Mouse (Mus musculus): ENCODE data around the gene Hcrtr1. TPM values are rescaled to one million over a fixed set of nuclear protein-coding genes. Genes with fewer than 3 reads are reported as not detected.
A peak's percentile ranks its signal among the peaks of the same experiment; 100 is the strongest.

The Hcrtr1 gene
- polyA plus RNA-seq, 1 experiment = 0.82 TPM

DNA sequence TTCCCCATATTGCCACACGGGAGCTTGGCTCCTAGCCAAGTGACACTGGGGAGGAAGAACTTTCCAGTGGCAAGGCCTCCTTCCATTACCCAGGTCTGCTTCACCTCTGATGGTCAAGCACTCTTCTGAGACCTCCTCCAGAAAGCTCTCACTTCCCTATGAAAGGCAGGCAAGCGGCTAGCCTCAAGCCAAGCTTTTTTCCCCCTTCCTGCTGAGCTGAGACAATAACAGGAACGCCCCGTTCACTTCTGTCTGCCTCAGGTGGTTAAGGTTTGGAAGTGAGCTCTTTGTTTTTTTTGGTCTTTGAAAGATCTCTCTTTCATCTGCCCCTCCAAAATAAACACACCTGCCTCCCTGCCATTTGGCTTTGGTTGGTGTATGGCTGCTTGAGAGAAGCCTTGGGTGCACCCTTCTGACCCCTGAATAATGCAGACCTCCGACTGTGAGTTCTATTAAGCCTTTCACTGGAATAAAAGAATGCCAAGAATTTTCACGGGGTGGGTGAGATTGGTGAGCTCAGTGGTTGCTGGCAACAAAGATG, 37.0 kb downstream of the Hcrtr1 start, which contains the start of gene Pef1:
TSS of gene Pef1 (plus strand) at position 448 of the 541 bp plus-strand sequence.
- H3K9ac ChIP-seq (ENCODE audit: low read depth, poor library complexity, severe bottlenecking) = no peak within 1 kb of the TSS
- no peak within 1 kb of the TSS for H3K4me3 ChIP-seq (ENCODE audit: low read depth, low read length)
- peaks cover 4% of the 10 kb centered on the region; the same call in 1 of the 2 replicates for H3K27me3 ChIP-seq (ENCODE audit: control insufficient read depth, insufficient read depth, low read length, poor library complexity, severe bottlenecking)
- no peak within 1 kb of the TSS; the same call in 1 of the 2 replicates for H3K27ac ChIP-seq (ENCODE audit: insufficient read depth, low read length)
- H3K4me1 ChIP-seq (ENCODE audit: control insufficient read depth, insufficient read depth, low read length) = peaks cover 5% of the 10 kb centered on the region
- no peaks in the 10 kb centered on the region for H3K36me3 ChIP-seq (ENCODE audit: control insufficient read depth, insufficient read depth, low read length, poor library complexity, severe bottlenecking)
- TF ChIP-seq POLR2A (IDR thresholded peaks at IDR 0.05; ENCODE audit: insufficient read depth, low read length) = no peak
- no peak for TF ChIP-seq CTCF (IDR thresholded peaks at IDR 0.05; ENCODE audit: low read depth, low read length)
- TF ChIP-seq EP300 (IDR thresholded peaks at IDR 0.05; ENCODE audit: insufficient read depth, low read depth, low read length) = peak; percentile 84
- 0 out of 2 replicates have a peak, but pooled peaks cover 2% of the 10 kb centered on the region for H3K9me3 ChIP-seq (replicated peaks; ENCODE audit: control insufficient read depth, insufficient read depth, low read length, poor library complexity, severe bottlenecking)

DNA sequence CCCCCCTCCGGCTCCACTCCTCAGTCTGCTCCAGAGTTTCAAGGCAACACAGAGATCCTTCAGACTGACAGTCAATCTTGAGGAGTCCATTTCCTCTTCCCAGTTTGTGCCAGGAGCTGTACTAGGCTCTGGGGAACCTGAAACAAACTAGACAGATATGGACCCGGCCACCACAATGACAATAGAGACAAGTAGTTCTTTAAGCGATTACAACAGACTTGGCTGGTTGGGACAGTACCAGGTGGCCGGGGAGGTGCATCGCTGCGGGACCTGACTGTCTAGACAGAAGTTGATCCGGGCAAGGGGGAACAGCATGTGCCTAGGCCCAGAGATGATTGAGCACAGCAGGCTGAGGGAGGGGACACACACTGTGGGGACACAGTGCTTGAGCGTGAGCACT, 38.0 kb downstream of the Hcrtr1 start:
- H3K27ac ChIP-seq (ENCODE audit: insufficient read depth, low read length) = no peak overlapping the region
- H3K27me3 ChIP-seq (ENCODE audit: control insufficient read depth, insufficient read depth, low read length, poor library complexity, severe bottlenecking) = peaks cover 4% of the 10 kb centered on the region; the same call in 1 of the 2 replicates
- 0 out of 2 replicates have a peak, but pooled peaks cover 2% of the 10 kb centered on the region for H3K9me3 ChIP-seq (replicated peaks; ENCODE audit: control insufficient read depth, insufficient read depth, low read length, poor library complexity, severe bottlenecking)
- TF ChIP-seq POLR2A (IDR thresholded peaks at IDR 0.05; ENCODE audit: insufficient read depth, low read length) = no peak
- TF ChIP-seq CTCF (IDR thresholded peaks at IDR 0.05; ENCODE audit: low read depth, low read length) = no peak
- no peak overlapping the region for H3K9ac ChIP-seq (ENCODE audit: low read depth, poor library complexity, severe bottlenecking)
- H3K4me1 ChIP-seq (ENCODE audit: control insufficient read depth, insufficient read depth, low read length) = peaks cover 5% of the 10 kb centered on the region
- no peaks in the 10 kb centered on the region for H3K36me3 ChIP-seq (ENCODE audit: control insufficient read depth, insufficient read depth, low read length, poor library complexity, severe bottlenecking)
- H3K4me3 ChIP-seq (ENCODE audit: low read depth, low read length) = no peak overlapping the region

DNA sequence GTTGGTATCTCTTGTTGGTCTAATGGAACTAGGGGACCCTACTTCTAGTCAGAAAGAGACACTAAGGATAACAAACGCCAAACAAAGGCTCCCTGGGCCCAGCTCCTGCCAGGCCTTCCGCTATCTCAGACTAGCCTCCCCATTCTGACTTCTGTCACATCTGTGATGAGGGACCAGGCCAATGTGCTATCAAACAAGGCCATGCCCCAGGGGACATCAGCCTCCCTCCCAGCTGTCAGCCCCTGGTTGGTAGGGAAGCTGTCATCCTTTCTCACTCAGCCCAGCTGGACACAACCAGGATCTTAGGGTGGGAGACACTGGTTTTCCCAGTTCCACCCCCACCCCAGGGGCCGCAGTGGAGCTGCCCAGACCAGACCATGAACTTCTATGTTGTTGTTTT, 44.0 kb downstream of the Hcrtr1 start:
- Histone ChIP-seq H3K4me1 (ENCODE audit: control insufficient read depth, insufficient read depth, low read length) (no peaks in the 10 kb centered on the region), H3K27ac (ENCODE audit: insufficient read depth, low read length) (no peak overlapping the region), H3K36me3 (ENCODE audit: control insufficient read depth, insufficient read depth, low read length, poor library complexity, severe bottlenecking) (no peaks in the 10 kb centered on the region), H3K9ac (ENCODE audit: low read depth, poor library complexity, severe bottlenecking) (no peak overlapping the region), H3K9me3 (replicated peaks; ENCODE audit: control insufficient read depth, insufficient read depth, low read length, poor library complexity, severe bottlenecking) (no peaks in the 10 kb centered on the region), H3K4me3 (ENCODE audit: low read depth, low read length) (no peak overlapping the region), H3K27me3 (ENCODE audit: control insufficient read depth, insufficient read depth, low read length, poor library complexity, severe bottlenecking) (peaks cover 3% of the 10 kb centered on the region)
- TF ChIP-seq CTCF (IDR thresholded peaks at IDR 0.05; ENCODE audit: low read depth, low read length) (no peak), POLR2A (IDR thresholded peaks at IDR 0.05; ENCODE audit: insufficient read depth, low read length) (no peak), EP300 (IDR thresholded peaks at IDR 0.05; ENCODE audit: insufficient read depth, low read depth, low read length) (no peak)

DNA sequence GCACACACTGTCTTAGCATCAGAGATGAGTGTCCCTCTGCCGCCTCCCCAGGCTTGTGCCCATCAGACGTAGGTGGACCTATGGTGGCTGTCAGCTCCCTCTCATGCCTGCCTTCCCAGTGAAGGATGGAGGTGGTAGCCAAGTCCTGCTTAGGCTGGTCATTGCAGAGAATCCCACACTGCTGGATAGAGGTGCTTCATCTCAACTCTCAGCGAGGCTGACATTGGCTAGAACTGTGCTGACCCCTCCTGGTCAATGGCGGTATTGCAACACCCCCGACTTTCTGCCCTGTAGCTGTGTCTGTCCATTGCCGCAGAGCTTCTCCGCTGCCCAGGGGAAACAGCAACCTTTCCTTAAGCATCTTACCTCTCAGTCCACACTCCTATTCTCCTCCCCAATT, 51.9 kb downstream of the Hcrtr1 start:
- Histone ChIP-seq H3K9ac (ENCODE audit: low read depth, poor library complexity, severe bottlenecking) (no peak overlapping the region), H3K36me3 (ENCODE audit: control insufficient read depth, insufficient read depth, low read length, poor library complexity, severe bottlenecking) (no peaks in the 10 kb centered on the region), H3K4me3 (ENCODE audit: low read depth, low read length) (no peak overlapping the region), H3K27me3 (ENCODE audit: control insufficient read depth, insufficient read depth, low read length, poor library complexity, severe bottlenecking) (no peaks in the 10 kb centered on the region; the same call in 1 of the 2 replicates), H3K4me1 (ENCODE audit: control insufficient read depth, insufficient read depth, low read length) (no peaks in the 10 kb centered on the region), H3K27ac (ENCODE audit: insufficient read depth, low read length) (no peak overlapping the region), H3K9me3 (replicated peaks; ENCODE audit: control insufficient read depth, insufficient read depth, low read length, poor library complexity, severe bottlenecking) (no peaks in the 10 kb centered on the region)
- TF ChIP-seq CTCF (IDR thresholded peaks at IDR 0.05; ENCODE audit: low read depth, low read length) = peak; percentile 99
- no peak for TF ChIP-seq POLR2A (IDR thresholded peaks at IDR 0.05; ENCODE audit: insufficient read depth, low read length)

DNA sequence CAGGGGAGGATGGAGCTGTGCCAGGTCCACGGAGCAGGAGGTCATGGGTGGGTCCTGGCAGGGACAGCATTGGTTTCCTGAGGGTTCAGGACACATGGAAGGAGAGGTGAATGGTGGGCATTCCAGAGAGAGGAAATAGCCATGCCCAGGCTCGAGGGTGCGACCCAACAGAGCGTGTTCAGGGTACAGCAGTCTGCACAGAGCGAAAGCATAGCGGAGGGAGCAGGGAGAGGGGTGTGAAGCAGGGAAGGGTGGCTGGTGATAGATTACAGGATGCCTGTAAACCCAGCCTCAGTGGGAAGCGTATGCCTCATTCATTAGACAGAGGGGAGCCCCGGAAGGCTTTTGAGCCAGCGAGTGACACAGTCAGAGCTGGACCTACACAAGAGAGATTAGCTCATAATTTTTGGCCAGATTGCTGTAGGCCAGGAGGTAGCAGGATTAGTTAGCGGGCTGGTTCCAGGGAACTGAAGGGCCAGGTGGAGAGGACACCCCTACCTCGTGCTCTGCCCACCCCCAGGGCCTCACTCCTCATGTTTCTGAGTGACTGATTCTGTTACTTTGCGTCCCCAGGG, 53.8 kb downstream of the Hcrtr1 start:
- Histone ChIP-seq H3K27me3 (ENCODE audit: control insufficient read depth, insufficient read depth, low read length, poor library complexity, severe bottlenecking) (no peaks in the 10 kb centered on the region), H3K9ac (ENCODE audit: low read depth, poor library complexity, severe bottlenecking) (no peak overlapping the region), H3K9me3 (replicated peaks; ENCODE audit: control insufficient read depth, insufficient read depth, low read length, poor library complexity, severe bottlenecking) (no peaks in the 10 kb centered on the region), H3K4me1 (ENCODE audit: control insufficient read depth, insufficient read depth, low read length) (no peaks in the 10 kb centered on the region), H3K4me3 (ENCODE audit: low read depth, low read length) (no peak overlapping the region), H3K27ac (ENCODE audit: insufficient read depth, low read length) (no peak overlapping the region), H3K36me3 (ENCODE audit: control insufficient read depth, insufficient read depth, low read length, poor library complexity, severe bottlenecking) (no peaks in the 10 kb centered on the region)
- TF ChIP-seq CTCF (IDR thresholded peaks at IDR 0.05; ENCODE audit: low read depth, low read length) = no peak
- no peak for TF ChIP-seq EP300 (IDR thresholded peaks at IDR 0.05; ENCODE audit: insufficient read depth, low read depth, low read length)
- TF ChIP-seq POLR2A (IDR thresholded peaks at IDR 0.05; ENCODE audit: insufficient read depth, low read length) = no peak

DNA sequence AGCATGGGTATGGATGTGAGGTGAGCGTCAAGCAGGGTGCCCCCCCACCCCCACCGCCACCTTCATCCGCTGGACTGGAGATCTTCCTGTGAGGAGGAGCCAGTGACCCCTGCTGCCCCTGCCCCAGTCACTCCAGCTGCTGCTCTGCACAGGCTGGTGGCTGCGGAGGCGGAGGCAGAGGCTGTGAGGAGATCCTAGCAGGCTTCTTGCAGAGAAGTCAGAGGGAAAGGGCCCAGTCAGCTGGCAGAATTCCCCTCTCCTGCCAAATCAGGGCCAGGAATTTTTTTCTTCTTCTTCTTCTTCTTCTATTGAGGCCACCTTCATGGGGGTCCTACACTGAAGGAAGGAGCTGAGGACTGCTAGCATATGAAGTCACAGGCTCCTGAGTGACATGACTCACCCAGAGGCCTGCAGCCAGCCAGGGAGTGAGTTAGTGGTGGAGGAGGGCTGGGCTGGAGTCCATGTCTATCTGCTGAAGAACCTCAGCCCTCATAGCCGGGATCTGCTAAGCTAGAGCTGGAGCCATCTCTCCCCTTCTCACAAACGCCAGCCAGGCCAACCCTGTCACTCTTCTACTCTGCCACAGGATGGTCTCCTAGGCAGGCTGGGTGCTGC, 54.7 kb downstream of the Hcrtr1 start:
- no peaks in the 10 kb centered on the region for H3K27me3 ChIP-seq (ENCODE audit: control insufficient read depth, insufficient read depth, low read length, poor library complexity, severe bottlenecking)
- TF ChIP-seq POLR2A (IDR thresholded peaks at IDR 0.05; ENCODE audit: insufficient read depth, low read length) (no peak), CTCF (IDR thresholded peaks at IDR 0.05; ENCODE audit: low read depth, low read length) (no peak), EP300 (IDR thresholded peaks at IDR 0.05; ENCODE audit: insufficient read depth, low read depth, low read length) (no peak)
- no peak overlapping the region for H3K27ac ChIP-seq (ENCODE audit: insufficient read depth, low read length)
- no peaks in the 10 kb centered on the region for H3K4me1 ChIP-seq (ENCODE audit: control insufficient read depth, insufficient read depth, low read length)
- H3K9me3 ChIP-seq (replicated peaks; ENCODE audit: control insufficient read depth, insufficient read depth, low read length, poor library complexity, severe bottlenecking) = no peaks in the 10 kb centered on the region
- no peak overlapping the region for H3K4me3 ChIP-seq (ENCODE audit: low read depth, low read length)
- no peak overlapping the region for H3K9ac ChIP-seq (ENCODE audit: low read depth, poor library complexity, severe bottlenecking)
- no peaks in the 10 kb centered on the region for H3K36me3 ChIP-seq (ENCODE audit: control insufficient read depth, insufficient read depth, low read length, poor library complexity, severe bottlenecking)

All from ES-Bruce4 (cell line).